Comparison of ENCODE assay signal across 13 mouse cellular contexts in genomic region chr13:70281051-70281847, GRCm38 (mm10).
DNase-seq lines count a peak whose midpoint lies in the region; ATAC-seq lines count a peak whose summit lies in the region.
"Had no signal": no experiment of that assay in that cellular context is flagged by ENCODE, and none has a peak within 500 bp of the region (broad histone marks: within the 10 kb centered on the region; RNA-seq: fewer than 3 reads in every experiment).

No protein-coding gene starts in this region.

- H3K4me1 ChIP-seq in heart, embryonic 10.5 days, result peaks cover 8% of the 10 kb centered on the region; the same call in 1 of the 2 replicates
- peaks cover 7% of the 10 kb centered on the region; the same call in 1 of the 2 replicates for H3K4me1 ChIP-seq in forebrain, embryonic 10.5 days

- no peaks in the 10 kb centered on the region for H3K9me3 ChIP-seq in heart, embryonic 10.5 days
- H3K9me3 ChIP-seq in forebrain, embryonic 10.5 days, result no peaks in the 10 kb centered on the region
- H3K9me3 ChIP-seq: forebrain, embryonic 15.5 days; neural tube, embryonic 12.5 days had no signal

- WGBS in heart, embryonic 10.5 days, result 72% methylated on average over 7 of the region's 7 CpGs
- WGBS in forebrain, embryonic 10.5 days, result 84% methylated on average over 7 of the region's 7 CpGs

- no peak for ATAC-seq in CD4-positive, CD25-positive, alpha-beta regulatory T cell, adult 4 months
- ATAC-seq: forebrain, embryonic 15.5 days had no signal

- H3K4me3 ChIP-seq in heart, embryonic 10.5 days, result no peak overlapping the region
- H3K4me3 ChIP-seq in forebrain, embryonic 10.5 days, result no peak overlapping the region
- H3K4me3 ChIP-seq: forebrain, embryonic 15.5 days; neural tube, embryonic 12.5 days had no signal

- 0 out of 2 replicates have a peak overlapping the region, but pooled peaks have one; percentile 23 for H3K27ac ChIP-seq in heart, embryonic 10.5 days
- no peak overlapping the region for H3K27ac ChIP-seq in forebrain, embryonic 10.5 days
- H3K27ac ChIP-seq: forebrain, embryonic 15.5 days; neural tube, embryonic 12.5 days had no signal

- H3K27me3 ChIP-seq in heart, embryonic 10.5 days (ENCODE audit: insufficient read depth, poor library complexity, severe bottlenecking), result no peaks in the 10 kb centered on the region
- H3K27me3 ChIP-seq in forebrain, embryonic 10.5 days (ENCODE audit: poor library complexity, severe bottlenecking), result no peaks in the 10 kb centered on the region
- H3K27me3 ChIP-seq: CH12.LX; forebrain, embryonic 15.5 days; neural tube, embryonic 12.5 days had no signal

- H3K36me3 ChIP-seq in heart, embryonic 10.5 days, result no peaks in the 10 kb centered on the region
- H3K36me3 ChIP-seq in forebrain, embryonic 10.5 days (replicated peaks), result no peaks in the 10 kb centered on the region
- H3K36me3 ChIP-seq: forebrain, embryonic 15.5 days; neural tube, embryonic 12.5 days had no signal

- DNase-seq in heart, embryonic 10.5 days (ENCODE audit: low spot score), result no peak
- DNase-seq in heart, adult 11 months, result no peak
- peak; percentile 45 for DNase-seq in testis, postnatal 10 days (ENCODE audit: low spot score)
- no peak for DNase-seq in testis, postnatal 14 days (ENCODE audit: low spot score)
- DNase-seq in kidney, postnatal 4 days, result peak; percentile 69 to 80
- DNase-seq in urinary bladder, adult 18-20 months (ENCODE audit: low spot score in 2 of 2), result no peak
- no peak for DNase-seq in forebrain, embryonic 10.5 days (ENCODE audit: extremely low spot score, low spot score)
- DNase-seq: cerebellum, postnatal 36 days; right cerebral cortex, postnatal 25 days had no signal

Comparison
In these comparisons a context has a peak if more than half of its experiments do, and no peak if none do; other contexts are left out.
1. DNase-seq: peak in testis, postnatal 10 days (single experiment) and kidney, postnatal 4 days (2 of 2); none in heart, embryonic 10.5 days (single experiment), heart, adult 11 months (single experiment), testis, postnatal 14 days (single experiment), urinary bladder, adult 18-20 months (0 of 2) and forebrain, embryonic 10.5 days (single experiment).